Mouse (Mus musculus) layer of hippocampus, postnatal 25 days (tissue): ENCODE measurements around the gene Fgfrl1. TPM values are rescaled to one million over a fixed set of nuclear protein-coding genes. Genes with fewer than 3 reads are reported as not detected.
A peak's percentile ranks its signal among the peaks of the same experiment; 100 is the strongest.

Experiments
- DNase-seq, 2 experiments: peaks; one replicate each; pipeline ENCODE4 v3.0.0; 2022; ENCODE audit warnings: mixed read lengths in 2 of 2, low spot score in 1 of 2; ENCODE audit errors: extremely low spot score in 1 of 2
- total RNA-seq, 2 experiments: library from RNA; stranded (reverse); gene quantifications; 2 replicates each; pipeline ENCODE4 v1.2.3; 2021

Fgfrl1 gene
- total RNA-seq: 10 to 100 TPM; 23.5 to 31.4 TPM

DNA sequence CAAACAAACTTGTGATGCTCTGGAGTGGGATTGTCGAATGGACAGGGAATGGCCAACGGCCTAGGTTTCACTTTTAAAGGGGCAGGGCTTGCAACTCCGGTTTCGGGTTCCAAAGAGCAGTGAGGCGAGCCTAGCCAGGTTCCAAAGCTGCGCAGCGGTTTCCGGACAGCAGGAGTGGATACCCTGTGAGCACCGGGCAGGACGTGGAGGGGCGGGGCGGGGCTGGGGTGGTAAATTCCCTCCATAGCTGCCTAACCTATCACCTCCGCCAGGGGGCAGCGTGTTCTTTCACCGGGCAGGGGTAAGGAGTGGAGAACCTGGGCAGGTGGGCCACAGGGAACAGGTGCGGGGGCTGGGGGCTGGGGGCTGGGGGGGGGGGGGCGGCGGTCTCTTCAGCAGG, at the start of gene Fgfrl1:
TSS of gene Fgfrl1 (plus strand) at position 112 of the 400 bp plus-strand sequence.
- DNase-seq: peak in 1 of 2 experiments; percentile 59

DNA sequence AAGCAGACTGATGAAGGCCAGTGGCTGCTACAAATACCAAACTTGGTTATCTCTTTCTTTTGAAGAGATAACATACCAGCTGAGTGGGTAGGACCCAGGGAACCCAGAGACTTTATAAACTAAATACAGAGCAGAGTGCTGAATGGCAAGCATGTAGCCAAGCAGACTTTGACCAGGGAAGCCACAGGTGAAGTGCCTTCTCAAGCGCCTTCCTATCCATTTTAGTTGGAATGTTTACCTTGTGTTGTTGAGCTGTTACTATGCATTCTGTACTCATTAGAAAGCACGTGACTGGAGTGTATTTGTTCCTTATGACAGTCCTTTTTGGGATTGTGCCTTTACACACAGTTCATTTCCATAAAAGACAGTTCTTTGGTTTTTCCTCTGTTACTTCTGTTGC, 48.5 kb upstream of the Fgfrl1 start:
- no peak for DNase-seq

- no peak for DNase-seq
Observed at GRCm38 (mm10) chr5:108645651-108646342, 46.4 kb upstream of the Fgfrl1 start.

GRCm38 (mm10) chr5:108646343-108646660, 45.9 kb upstream of the Fgfrl1 start:
- no peak for DNase-seq

GRCm38 (mm10) chr5:108647311-108647710, 44.9 kb upstream of the Fgfrl1 start:
- no peak for DNase-seq

DNA sequence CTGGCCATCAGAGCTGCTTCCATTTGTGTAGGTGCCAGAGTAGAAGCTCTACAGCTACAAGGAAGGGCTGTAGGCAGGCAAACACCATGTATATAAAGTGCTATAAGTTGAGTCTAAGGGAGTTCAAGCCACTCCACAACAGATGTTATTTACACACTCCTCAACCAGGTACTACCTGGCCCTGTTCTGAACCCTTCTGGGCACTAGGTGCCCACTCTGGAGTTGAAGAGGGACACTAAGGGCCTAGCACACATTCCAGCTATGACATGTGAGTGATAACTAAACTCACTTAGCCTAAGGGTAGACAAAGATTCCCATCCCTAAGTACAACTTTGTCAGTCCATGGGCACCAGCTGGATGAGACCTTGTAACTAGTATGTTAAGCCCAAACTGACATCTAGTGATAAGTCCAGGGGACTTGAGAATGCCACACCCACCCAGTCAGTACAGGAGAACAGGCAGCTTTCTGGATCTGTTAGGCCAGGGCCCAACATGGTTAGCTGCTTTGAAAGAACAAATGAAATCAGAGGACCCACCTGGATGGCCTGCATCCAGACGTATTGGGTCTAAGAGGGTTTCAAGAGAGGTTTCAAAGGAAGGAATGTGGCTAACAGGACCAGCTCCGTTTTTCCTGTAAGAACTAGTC, 44.2 kb upstream of the Fgfrl1 start:
- no peak for DNase-seq

DNA sequence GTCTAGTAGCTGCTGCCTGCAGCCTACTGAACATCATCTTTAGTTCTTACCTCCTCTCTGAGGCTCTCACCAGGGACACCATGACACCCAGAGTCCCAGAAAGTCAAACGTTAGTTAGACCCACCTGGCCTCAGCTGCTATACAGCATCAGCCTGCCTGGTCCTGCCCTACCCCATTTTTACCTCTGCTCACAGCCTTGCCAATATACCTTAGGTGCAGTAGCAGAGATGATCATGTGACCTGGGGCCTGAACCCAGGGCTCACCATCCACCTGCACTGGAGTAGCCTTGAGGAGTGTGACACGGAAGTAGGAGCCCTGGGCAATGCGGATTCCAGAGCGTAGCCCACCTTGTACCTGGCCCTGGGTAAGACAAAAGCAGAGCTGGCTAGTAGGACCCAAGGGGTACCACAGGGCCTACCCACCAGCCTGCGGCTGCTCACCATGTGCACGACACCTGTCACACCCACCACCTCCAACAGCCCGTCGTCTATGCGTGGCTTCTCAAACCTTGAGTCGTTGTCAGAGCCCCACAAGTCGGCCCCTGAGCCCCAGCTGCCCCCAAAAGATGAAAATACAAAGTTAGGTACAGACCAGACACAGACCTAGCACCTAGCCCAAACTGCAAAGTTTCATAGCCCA, 43.1 kb upstream of the Fgfrl1 start:
- DNase-seq: no peak

- DNase-seq: no peak
Observed at GRCm38 (mm10) chr5:108650341-108650740, 41.8 kb upstream of the Fgfrl1 start.

DNA sequence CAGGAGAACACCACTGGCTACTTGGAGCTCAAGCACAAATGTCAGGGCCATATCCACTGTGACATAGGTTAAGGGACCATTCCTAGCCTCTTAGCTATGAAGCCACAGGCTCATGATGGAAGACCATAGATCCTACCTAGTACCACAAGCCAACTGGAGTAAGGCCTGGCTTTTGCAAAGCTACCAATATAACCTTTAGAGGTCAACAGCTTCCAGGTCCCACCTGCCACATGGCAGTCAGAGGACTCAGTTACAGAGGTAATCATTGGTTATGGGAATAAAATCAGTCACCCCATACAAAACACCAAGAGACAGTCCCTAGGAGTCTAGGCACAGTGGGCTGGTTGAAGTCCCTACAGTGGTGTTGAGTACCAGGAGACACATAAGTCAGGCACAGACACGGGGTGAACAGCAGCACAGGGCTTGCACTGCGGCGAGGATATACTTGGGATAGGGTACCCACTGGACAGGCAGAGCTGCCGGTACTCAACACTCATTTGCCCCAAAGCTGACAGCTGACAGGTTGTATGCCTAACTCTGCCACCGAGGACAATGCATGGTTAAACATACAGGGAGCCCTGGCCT, 41.0 kb upstream of the Fgfrl1 start:
- no peak for DNase-seq

DNA sequence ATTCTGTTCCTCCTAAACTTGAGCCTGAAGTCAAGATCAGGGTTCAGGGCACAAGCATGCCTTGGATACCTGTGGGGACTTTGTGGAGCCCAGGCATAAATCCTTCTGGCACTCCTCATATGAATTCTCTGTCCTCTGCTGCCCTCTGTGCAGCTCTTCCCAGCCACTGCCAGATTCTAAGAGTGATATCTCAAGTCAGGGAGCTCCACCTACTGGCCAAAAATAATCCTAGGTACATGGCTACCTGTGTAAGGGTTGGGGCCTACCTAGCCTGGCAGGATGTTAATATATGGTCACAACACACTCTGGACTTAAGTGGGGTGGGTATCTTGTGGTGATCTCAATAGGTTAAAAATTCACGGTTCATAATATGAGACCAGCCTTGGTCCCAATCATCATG, 40.4 kb upstream of the Fgfrl1 start:
- DNase-seq: peak in 1 of 2 experiments; percentile 54

DNA sequence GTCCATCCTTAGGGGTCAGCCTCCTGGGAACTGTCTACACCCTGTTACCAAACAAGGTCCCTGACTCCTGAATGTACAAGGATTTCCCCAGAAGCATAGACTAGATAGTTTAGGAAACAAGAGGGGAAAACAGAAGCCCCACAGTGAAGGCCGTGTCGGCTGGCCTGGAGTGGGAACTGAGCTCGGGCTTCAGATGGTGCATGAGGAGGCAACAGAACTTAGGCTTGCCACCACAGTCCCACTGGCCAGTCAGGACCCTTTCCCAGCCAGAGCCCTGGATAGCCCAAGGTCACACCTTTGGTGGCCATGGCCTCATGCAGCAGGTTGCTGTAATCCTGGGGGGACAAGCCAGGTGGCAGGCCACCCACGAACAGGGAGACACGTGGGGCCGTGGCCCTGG, 38.8 kb upstream of the Fgfrl1 start:
- DNase-seq: no peak

GRCm38 (mm10) chr5:108654444-108654990, 37.7 kb upstream of the Fgfrl1 start:
- DNase-seq: no peak

DNA sequence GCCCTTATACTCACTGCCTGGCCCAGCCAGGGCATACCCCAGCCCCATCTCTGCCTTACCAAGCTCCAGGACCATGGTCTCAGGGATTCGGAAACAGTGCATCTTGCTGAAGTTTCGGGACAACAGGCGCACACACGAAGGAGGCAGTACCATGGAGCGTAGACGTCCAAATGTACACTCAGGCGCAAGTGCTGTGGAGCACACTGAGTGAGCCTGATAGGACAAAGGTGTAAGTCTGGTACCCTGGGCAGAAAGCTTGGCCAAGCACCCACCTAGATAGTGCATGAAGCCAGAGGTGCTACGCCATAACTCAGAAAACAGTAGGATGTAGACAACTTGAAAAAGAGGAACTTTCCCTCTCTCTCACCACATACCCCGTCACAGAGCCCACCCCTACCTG, 36.8 kb upstream of the Fgfrl1 start:
- DNase-seq: no peak

GRCm38 (mm10) chr5:108655891-108656650, 36.1 kb upstream of the Fgfrl1 start:
- peak in 1 of 2 experiments; percentile 6 for DNase-seq

DNA sequence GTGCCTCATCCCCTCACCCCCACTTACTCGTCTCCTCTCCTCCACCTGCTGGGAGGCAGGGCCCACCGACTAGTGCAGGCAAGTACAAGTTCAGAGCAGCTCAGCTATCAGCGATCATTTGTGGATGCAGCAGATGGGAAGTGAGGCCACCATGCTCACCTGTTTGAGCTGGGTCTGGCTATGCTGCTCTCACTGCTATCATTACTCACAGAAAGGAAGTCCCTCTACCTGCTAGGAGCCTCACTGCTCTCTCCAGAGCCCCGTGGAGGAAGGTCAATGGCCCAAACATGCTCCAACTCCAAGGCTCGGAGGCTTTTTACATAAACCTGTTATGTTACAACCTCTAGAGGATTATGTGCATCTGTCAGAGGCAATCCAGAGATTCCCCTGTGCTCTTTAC, 34.8 kb upstream of the Fgfrl1 start:
- no peak for DNase-seq

GRCm38 (mm10) chr5:108658611-108659010, 33.6 kb upstream of the Fgfrl1 start:
- no peak for DNase-seq

DNA sequence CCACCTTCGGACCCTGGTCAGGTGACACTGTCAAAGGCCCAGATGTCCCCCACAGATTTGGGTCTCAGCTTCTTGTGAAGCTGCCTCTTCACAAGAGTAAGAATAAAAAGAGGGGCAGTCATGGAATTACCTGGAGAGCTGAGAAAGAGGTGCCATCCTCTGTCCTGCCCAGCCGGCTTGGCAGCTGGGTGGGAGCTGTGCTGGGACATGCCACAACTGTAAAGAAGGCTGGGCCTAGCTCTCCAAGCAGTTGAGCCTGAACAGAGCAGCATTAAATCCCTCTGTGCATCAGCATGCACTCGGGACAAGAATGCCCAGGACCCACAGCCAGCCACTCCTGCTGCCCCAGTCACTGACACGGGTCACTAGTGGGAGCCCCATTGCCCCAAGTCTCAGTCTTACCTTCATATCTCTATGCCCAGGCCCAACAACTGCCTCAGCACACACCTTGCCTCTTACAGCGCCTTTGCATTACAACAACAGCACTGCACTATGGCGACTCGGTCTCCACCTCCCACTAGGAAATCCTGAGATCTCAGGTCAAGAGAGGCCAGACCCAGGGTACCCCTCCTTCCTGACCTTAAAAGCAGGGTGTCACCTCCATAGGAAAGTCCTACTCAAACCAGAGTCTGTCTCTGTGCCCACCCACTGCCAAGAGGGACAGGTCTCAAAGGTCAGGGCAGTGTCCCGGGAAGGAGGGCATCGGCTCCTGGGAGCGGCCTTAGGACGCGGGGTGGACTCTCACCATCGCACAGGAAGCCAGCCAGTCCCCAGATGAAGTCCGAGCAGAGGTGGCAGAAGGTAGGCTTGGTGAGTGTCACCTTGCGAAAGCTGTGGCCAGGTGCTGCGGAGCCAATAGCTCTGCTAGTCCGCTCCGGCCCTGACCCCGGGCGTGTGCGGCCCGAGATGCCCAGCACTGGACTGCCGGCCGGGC, 32.2 kb upstream of the Fgfrl1 start, which contains the start of gene Idua:
TSS of gene Idua (plus strand) at position 634 of the 934 bp plus-strand sequence.
- no peak for DNase-seq

DNA sequence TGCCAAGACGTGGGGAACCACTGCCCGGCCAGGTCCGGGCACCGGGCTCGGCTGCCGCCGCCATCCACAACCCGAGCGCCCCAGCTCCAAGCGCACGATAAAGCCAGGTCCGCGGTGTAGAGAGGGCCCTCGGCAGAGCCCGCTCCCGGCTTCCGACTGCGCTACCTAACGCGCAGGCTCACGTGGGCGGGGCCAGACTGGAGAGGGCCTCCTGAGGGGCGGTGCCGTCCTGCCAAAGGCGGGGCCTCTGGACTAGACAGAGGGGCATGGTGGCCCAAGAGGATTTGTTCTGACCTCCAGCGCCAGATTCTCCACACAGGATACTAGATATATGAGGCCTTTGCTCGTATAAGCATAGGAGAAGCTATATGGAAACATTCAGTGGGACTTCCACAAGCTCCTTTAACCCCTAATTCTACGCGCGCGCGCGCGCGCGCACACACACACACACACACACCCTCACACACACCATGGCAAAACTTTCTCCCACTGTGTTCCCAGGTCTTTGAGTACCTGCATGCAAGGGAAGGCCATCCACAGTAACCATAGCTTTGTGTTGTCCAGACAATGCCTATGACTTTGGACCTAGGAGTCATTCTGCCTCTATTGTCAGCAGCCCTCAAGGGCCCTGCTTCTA, 31.4 kb upstream of the Fgfrl1 start:
- peak; percentile 77 to 85 for DNase-seq

DNA sequence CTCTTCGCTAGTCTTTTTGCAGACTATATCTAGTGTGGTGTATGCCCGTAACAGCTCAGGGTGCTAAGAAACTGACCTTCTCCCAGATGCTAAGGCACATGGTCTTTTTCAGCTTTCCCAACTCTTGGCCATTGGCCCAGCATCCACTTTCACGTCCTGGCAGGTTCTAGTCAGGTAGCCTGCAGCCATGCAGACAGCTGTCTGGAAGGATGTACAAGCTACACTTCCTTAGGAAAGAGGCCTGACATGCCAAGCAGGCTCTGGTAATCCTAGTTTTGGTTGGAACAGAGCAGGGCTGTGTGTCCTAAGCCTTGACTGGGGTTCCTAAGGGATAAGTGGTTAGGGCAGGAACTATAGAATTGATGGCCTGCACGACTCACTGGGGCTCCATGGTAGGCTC, 29.4 kb upstream of the Fgfrl1 start:
- DNase-seq: no peak
